Mouse (Mus musculus): Measurements from ENCODE around the gene Arf1. TPM values are rescaled to one million over a fixed set of nuclear protein-coding genes. Genes with fewer than 3 reads are reported as not detected.

The Arf1 gene
- 669 and 687 TPM in 2 replicates for polyA plus RNA-seq (2016; fragmentation: Nextera tagmentation; extraction: Ambion mirVana)

DNA sequence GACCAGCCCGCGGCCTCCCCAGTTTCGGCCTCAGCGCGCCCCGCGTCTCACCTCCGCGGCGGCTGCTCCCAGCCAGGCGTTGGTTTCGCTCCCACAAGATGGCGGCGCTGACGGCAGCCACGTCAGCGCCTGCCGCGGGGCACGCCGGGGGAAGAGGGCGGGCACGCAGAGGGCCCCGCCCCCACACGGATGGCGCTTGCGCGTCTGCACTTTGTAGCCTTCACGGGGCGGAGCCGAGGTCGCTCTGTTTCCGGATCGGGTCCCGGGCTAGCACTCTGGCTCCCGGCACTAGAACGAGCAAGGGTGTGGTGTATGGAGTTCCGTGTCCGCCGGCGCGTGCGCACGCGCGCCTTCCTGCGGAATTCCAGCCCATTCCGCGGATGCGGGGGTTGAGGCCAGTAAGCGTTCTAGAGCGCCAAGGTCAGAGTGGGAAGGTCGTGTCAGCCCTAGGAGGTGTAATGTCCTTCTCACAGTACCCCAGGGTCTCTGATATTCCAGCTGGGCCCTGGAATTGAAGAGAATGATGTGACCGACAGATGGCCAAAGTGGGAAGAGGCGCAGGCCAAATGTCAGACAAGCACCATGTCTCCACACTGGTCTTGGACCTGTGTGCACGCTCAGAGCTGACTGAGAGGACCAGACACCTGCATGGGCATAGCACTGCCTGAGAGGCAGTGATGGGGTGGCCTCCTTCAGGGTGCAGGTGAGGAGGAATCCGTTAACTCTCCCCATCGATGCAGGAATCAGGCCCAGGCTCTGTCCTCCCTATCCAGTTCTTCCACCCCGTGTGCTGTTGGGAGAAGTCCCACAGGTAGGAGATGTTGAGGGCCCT is at the start of gene Arf1:
Gene Arf1 (minus strand): TSS at position 149 of the 832 bp plus-strand sequence.
- peaks cover 13% of the 10 kb centered on the region for H3K36me3 ChIP-seq
- no peaks in the 10 kb centered on the region for H3K9me3 ChIP-seq
- no peaks in the 10 kb centered on the region for H3K27me3 ChIP-seq (ENCODE audit: insufficient read depth, poor library complexity, severe bottlenecking)
- H3K4me1 ChIP-seq (replicated peaks): peaks cover 38% of the 10 kb centered on the region
- DNase-seq (ENCODE audit: low spot score): peak; percentile 95
- peak within 1 kb of the TSS; percentile 98 for H3K27ac ChIP-seq
- H3K4me3 ChIP-seq: peak within 1 kb of the TSS; percentile 84
- WGBS: 4% methylated on average over 59 of the region's 59 CpGs

DNA sequence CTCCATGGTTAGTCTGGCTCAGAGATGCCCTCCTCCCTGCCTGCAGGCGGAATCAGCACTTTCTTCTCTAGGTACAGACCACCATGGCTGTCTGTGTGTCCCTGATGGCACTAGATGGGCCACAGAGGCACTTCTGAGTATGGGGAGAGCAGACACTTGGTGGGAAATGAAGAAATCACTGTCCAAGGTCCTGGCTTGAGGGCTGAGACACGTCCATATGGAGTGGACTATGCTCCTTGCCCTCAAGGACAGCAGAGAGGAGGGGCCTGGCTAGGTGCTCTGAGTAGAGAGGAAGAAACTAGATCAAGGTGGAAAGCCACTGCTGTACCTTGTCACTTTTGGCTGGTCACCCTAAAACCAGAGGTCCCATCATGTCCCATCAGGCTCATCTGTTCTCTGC is 48.8 kb upstream of the Arf1 start:
- no peaks in the 10 kb centered on the region for H3K9me3 ChIP-seq
- H3K27ac ChIP-seq: no peak overlapping the region
- peaks cover 49% of the 10 kb centered on the region; the same call in 1 of the 2 replicates for H3K27me3 ChIP-seq (ENCODE audit: insufficient read depth, poor library complexity, severe bottlenecking)
- H3K36me3 ChIP-seq: peaks cover 25% of the 10 kb centered on the region
- peaks cover 5% of the 10 kb centered on the region for H3K4me1 ChIP-seq (replicated peaks)
- 47% methylated on average over 2 of the region's 2 CpGs for WGBS
- no peak overlapping the region for H3K4me3 ChIP-seq
- no peak for DNase-seq (ENCODE audit: low spot score)

DNA sequence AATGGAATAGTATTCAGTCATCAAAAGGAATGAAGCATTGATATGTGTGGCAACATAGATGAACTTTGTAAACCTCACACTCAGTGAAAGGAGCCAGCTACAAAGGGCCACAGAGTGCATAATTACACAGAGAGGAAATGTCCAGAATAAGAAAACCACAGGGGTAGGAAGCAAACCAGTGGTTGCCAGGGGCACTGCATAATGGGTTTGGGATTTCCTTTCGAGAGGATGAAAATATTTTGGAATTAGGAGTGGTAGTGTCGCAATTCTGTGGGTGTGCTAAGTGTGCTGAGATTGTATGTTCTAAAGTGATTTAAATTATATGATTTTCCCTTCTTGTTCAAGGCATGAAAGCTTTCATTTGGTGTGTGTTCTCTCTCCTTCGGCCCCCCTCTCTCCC is 46.1 kb upstream of the Arf1 start:
- DNase-seq (ENCODE audit: low spot score): no peak
- Histone ChIP-seq H3K27ac (no peak overlapping the region), H3K9me3 (peaks cover 4% of the 10 kb centered on the region), H3K4me1 (replicated peaks) (peaks cover 5% of the 10 kb centered on the region), H3K4me3 (no peak overlapping the region), H3K27me3 (ENCODE audit: insufficient read depth, poor library complexity, severe bottlenecking) (peaks cover 30% of the 10 kb centered on the region; the same call in 1 of the 2 replicates), H3K36me3 (peaks cover 42% of the 10 kb centered on the region)
- 80% methylated on average over 3 of the region's 3 CpGs for WGBS

DNA sequence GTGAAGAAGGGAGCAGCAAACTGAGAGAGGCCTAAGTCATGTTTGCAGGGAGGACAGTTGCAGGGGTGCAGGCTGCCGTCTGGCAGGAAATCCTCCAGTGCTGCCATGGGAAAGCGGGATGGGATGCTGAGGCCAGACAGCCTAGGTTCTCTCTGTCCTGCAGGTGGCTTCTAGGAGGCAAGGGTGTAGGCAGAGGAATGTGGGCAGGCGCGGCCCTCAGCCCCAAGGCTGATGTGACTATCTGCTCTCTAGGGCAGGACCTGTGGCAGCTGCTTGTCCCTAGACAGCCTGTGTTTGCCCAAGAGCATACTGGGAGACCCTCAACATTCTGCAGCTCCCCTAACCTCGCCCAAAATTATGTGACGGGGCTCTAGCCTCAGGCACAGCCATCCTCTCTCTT is 38.7 kb upstream of the Arf1 start:
- Histone ChIP-seq H3K9me3 (peaks cover 14% of the 10 kb centered on the region), H3K27ac (peak overlapping the region; percentile 64), H3K36me3 (peaks cover 30% of the 10 kb centered on the region), H3K27me3 (ENCODE audit: insufficient read depth, poor library complexity, severe bottlenecking) (peaks cover 61% of the 10 kb centered on the region), H3K4me1 (replicated peaks) (peaks cover 50% of the 10 kb centered on the region), H3K4me3 (no peak overlapping the region)
- peak; percentile 10 for DNase-seq (ENCODE audit: low spot score)
- 23% methylated on average over 6 of the region's 6 CpGs for WGBS

DNA sequence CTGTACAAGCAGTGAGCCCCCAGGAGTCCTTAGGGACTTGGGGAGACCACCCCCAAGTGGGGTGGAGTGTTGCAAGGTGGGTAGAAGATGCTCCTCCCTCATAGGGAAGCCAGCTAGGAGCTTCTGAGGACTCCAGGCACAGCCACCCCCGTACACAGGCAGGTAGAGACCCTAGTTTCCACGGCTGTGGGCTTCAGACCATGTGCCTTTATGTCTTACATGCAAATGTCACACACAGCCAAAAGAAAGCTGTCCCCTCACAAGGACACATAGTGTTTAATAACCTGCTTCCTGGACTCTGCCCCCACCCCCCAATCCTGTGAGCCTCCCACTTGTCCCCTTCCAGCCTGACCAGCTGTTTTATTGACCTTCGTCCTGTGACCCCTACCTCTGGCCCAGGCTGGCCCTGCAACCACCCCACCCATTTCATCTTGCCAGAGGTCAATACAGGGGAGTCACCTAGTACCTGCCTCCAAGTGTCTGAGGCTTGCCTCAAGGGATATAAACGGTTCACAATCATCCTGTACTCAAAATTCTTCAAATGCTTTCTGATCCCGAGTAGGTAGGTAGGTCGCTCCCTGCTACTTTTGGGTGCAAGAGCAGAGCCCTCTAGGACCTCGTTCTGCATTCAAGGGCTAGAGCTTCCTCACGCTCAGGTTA is 37.2 kb upstream of the Arf1 start:
- peak; percentile 10 for DNase-seq (ENCODE audit: low spot score)
- H3K4me3 ChIP-seq: peak overlapping the region; percentile 61
- H3K27ac ChIP-seq: peak overlapping the region; percentile 89
- peaks cover 50% of the 10 kb centered on the region for H3K4me1 ChIP-seq (replicated peaks)
- WGBS: 57% methylated on average over 8 of the region's 8 CpGs
- H3K27me3 ChIP-seq (ENCODE audit: insufficient read depth, poor library complexity, severe bottlenecking): peaks cover 76% of the 10 kb centered on the region
- H3K9me3 ChIP-seq: peaks cover 14% of the 10 kb centered on the region
- peaks cover 23% of the 10 kb centered on the region for H3K36me3 ChIP-seq

DNA sequence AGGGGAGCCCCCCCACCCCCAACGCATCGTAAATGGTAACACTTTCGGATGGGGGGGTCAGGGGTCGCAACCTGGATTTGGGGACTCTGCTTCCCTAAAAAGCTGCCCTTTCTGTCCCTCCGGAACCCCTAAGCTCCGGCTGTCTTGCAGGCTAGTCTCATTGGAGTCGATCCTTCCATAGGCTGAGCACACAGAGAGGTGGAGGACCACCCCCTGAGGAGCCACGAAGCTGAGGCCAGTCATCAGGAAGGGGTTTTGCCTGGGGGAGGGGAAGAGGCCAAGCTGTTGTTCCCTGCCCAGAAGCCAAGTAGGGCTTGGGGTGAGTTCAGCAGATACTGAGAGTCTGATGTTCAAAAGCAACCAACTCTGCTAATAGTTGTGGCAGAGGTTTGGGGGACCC is 36.5 kb upstream of the Arf1 start:
- peaks cover 80% of the 10 kb centered on the region for H3K27me3 ChIP-seq (ENCODE audit: insufficient read depth, poor library complexity, severe bottlenecking)

DNA sequence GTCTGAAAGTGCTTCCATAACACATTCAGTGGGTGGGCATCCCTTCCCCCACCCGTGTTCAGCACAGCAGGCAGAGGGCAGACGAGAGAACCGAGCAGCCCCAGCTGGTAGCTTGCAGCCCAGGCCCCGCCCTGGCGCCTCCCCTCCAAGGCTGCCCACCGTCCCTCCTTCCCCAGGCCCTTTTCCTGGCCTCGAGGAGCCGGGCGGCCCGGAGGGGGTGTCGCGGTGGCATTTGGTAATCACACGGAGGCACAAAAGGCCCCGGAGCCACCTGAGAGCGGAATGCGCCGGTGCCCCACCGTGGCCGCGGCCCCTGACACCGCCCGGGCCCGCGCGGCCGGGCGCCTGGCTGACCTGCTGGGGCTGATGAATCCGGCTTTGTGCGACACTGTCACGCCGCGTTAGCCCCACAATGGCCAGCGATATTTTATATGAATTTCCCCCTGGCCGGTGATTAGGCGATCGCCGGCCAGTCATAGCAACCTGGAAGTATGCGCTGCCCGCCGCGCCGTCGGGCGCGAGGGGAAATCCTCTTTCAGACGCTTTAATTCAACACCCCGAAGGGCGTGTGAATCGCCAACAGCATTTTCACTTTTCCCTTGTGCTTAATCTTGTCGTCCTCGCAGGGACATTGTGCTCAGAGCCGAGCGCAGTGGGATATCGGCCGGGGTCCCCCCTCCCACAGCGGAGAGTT is 35.9 kb upstream of the Arf1 start:
- Histone ChIP-seq H3K4me1 (replicated peaks) (peaks cover 50% of the 10 kb centered on the region), H3K4me3 (peak overlapping the region; percentile 61), H3K27ac (peak overlapping the region; percentile 89), H3K9me3 (peaks cover 9% of the 10 kb centered on the region; the same call in 1 of the 2 replicates), H3K36me3 (peaks cover 11% of the 10 kb centered on the region), H3K27me3 (ENCODE audit: insufficient read depth, poor library complexity, severe bottlenecking) (peaks cover 80% of the 10 kb centered on the region)
- DNase-seq (ENCODE audit: low spot score): peak; percentile 86
- WGBS: under 1% methylated on average over 56 of the region's 56 CpGs

More for the DNA sequence above, 36.5 kb upstream of the Arf1 start:
- peaks cover 14% of the 10 kb centered on the region for H3K9me3 ChIP-seq
- peaks cover 50% of the 10 kb centered on the region for H3K4me1 ChIP-seq (replicated peaks)
- peak overlapping the region; percentile 61 for H3K4me3 ChIP-seq
- 1% methylated on average over 8 of the region's 8 CpGs for WGBS
- DNase-seq (ENCODE audit: low spot score): peak; percentile 66
- H3K36me3 ChIP-seq: peaks cover 17% of the 10 kb centered on the region
- peak overlapping the region; percentile 89 for H3K27ac ChIP-seq

DNA sequence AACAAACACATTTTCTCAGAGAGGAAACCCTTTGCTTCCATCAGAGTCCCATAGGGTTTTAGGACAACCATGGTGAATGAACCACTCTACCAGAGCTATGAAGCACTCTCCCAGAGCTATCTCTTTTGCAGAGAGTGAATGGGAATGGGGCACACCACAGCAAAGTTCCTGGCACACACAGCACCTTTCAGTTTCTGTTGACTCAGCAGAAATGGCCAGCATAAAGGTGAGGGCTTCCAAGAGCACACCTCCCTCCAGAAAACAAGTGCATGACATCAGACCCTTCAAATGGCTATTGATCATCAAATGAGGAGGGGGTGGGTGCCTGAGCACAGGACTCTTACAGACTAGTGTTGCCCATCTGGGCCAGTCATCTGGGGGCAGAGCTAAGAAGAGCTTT is 34.2 kb upstream of the Arf1 start:
- Histone ChIP-seq H3K4me3 (no peak overlapping the region), H3K4me1 (replicated peaks) (peaks cover 50% of the 10 kb centered on the region), H3K36me3 (no peaks in the 10 kb centered on the region), H3K9me3 (no peaks in the 10 kb centered on the region), H3K27ac (no peak overlapping the region), H3K27me3 (ENCODE audit: insufficient read depth, poor library complexity, severe bottlenecking) (peaks cover 77% of the 10 kb centered on the region)
- DNase-seq (ENCODE audit: low spot score): no peak

DNA sequence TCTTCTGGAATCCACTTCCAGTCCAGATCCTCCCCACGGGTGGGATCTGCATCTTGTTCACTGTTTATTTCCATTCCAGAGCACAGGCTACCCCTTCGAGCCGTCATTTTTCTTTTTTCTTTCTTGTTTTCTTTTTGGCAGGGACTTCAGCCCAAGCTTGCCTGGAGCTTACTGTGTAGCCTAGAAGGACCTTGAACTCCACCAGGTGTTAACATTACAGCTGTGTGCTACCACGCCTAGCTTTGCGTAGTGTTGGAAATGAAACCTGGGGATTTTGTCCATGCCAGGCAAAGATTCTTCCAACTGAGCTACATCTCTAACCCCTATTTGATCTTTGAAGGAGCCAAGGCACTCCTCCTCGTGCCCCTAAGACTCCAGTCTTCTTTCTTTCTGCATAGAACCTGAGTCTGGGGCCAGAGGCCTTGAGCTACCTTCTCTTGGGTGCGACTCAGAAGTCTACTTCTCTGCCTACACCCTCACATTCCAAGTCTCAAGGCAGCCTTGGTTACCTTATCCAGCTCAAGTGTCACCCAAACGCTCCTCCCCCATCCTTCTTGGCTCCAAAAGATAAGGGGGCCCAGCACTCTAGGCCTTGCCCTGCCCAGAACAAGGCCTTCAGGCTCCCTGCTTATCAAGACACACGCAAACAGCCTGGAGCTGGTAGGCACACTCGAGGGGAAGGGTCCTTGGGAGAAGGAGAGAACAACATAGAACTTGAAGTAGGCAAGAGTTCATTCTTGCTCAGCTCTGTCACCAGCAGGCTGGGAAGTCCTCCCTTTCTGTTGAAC is 32.8 kb upstream of the Arf1 start:
- H3K9me3 ChIP-seq: no peaks in the 10 kb centered on the region
- peaks cover 36% of the 10 kb centered on the region for H3K4me1 ChIP-seq (replicated peaks)
- DNase-seq (ENCODE audit: low spot score): no peak
- no peak overlapping the region for H3K4me3 ChIP-seq
- WGBS: 85% methylated on average over 10 of the region's 10 CpGs
- 0 out of 2 replicates have a peak overlapping the region, but pooled peaks have one; percentile 45 for H3K27ac ChIP-seq
- H3K36me3 ChIP-seq: no peaks in the 10 kb centered on the region
- peaks cover 75% of the 10 kb centered on the region for H3K27me3 ChIP-seq (ENCODE audit: insufficient read depth, poor library complexity, severe bottlenecking)

DNA sequence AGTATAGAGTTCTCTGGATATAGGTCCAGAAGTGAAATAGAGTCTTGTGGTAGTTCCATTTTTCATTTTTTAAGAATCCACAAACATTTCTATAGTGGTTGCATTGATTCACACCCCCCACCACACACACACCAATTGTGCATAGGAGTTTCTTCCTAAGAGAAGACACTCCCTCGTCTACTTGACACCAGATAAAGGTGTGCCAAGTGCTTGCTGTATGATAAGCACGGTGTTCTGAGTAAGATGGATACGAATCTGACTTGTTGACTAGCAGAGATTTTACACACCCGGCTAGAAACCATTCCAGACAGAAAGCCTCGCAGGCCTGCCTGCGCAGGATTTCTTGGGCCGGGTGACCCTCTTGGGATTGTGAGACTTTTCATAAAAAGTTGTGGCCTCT is 31.6 kb upstream of the Arf1 start:
- 88% methylated on average over 7 of the region's 7 CpGs for WGBS
- Histone ChIP-seq H3K27me3 (ENCODE audit: insufficient read depth, poor library complexity, severe bottlenecking) (peaks cover 71% of the 10 kb centered on the region), H3K4me3 (no peak overlapping the region), H3K27ac (no peak overlapping the region), H3K36me3 (no peaks in the 10 kb centered on the region), H3K4me1 (replicated peaks) (peaks cover 23% of the 10 kb centered on the region), H3K9me3 (no peaks in the 10 kb centered on the region)
- no peak for DNase-seq (ENCODE audit: low spot score)

DNA sequence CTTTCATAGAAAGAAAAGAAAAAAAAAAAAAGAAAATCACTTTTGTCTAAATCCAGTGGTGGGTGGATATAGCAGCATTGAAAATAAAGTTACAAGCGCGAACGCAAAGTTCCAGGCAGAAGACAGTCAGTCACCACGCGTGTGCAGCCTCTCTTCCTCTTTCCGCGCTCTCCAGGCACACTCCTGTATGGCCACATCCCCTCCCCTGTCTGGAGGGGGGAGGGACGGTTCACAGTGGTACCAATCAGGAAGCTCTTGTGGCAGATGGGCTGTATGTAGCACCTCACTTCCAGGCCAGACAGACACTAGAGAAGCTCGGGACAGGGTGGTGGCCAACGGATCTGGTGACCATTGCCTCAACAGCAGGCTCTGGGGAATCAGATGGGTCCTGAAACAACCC is 20.0 kb upstream of the Arf1 start:
- no peak overlapping the region for H3K27ac ChIP-seq
- peaks cover 16% of the 10 kb centered on the region for H3K36me3 ChIP-seq
- H3K4me3 ChIP-seq: no peak overlapping the region
- WGBS: 71% methylated on average over 10 of the region's 10 CpGs
- 0 out of 2 replicates have a peak, but pooled peaks cover 4% of the 10 kb centered on the region for H3K4me1 ChIP-seq (replicated peaks)
- peaks cover 57% of the 10 kb centered on the region for H3K27me3 ChIP-seq (ENCODE audit: insufficient read depth, poor library complexity, severe bottlenecking)
- H3K9me3 ChIP-seq: no peaks in the 10 kb centered on the region
- no peak for DNase-seq (ENCODE audit: low spot score)

DNA sequence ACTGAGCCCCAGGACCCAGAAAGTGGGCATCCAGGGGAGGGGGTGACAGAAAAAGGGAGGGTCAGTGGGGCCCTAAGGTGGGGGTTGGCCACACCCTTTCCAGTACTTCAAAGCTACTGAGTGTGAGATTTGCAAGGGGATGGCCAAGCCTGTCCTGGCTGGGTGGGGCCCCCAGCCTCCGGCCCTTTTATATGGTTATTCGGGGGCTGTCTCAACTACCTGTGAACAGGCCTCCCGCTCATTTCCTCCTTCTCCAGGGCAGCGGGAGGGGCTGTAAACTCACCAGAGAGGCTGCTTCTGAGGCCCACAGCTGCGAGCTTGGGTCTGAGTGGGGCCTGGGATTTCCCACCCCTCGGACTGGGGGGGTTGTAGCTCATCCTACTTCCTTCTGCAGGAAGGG is 15.8 kb upstream of the Arf1 start:
- no peak overlapping the region for H3K4me3 ChIP-seq

More for the DNA sequence above, 15.8 kb upstream of the Arf1 start:
- 44% methylated on average over 6 of the region's 6 CpGs for WGBS
- Histone ChIP-seq H3K9me3 (no peaks in the 10 kb centered on the region), H3K27me3 (ENCODE audit: insufficient read depth, poor library complexity, severe bottlenecking) (peaks cover 73% of the 10 kb centered on the region), H3K36me3 (peaks cover 3% of the 10 kb centered on the region; the same call in 1 of the 2 replicates), H3K27ac (no peak overlapping the region), H3K4me1 (replicated peaks) (peaks cover 18% of the 10 kb centered on the region)
- no peak for DNase-seq (ENCODE audit: low spot score)

Measured in hindbrain, embryonic 10.5 days (tissue).